Mouse (Mus musculus) embryo, embryonic 10 days (tissue): Measurements from ENCODE around the gene Necap1.

Experiments used
- DNase-seq: peaks from one replicate; pipeline ENCODE4 v3.0.0-alpha.2; 2015; ENCODE audit warnings: low spot score

Gene Necap1

DNA sequence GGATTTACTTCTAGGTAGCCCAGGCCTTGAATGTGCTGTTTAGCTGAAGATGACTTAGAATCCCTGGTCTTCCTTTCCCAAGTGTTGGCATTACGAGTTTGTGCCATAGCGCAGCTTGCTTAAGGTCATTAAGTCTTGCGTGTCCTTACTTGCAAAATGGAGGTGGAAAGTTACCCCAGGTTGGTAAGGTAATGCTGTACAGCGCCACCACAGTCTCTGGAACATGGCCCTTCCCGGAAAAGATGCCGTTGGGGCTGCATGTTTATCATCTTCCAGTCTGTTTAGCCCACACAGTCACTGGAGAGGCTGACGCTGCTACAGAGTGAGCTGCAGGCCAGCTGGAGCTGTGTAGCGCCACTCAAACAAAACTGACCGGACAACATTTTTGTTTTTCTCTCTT is 9.3 kb downstream of the Necap1 start:
- no peak for DNase-seq

DNA sequence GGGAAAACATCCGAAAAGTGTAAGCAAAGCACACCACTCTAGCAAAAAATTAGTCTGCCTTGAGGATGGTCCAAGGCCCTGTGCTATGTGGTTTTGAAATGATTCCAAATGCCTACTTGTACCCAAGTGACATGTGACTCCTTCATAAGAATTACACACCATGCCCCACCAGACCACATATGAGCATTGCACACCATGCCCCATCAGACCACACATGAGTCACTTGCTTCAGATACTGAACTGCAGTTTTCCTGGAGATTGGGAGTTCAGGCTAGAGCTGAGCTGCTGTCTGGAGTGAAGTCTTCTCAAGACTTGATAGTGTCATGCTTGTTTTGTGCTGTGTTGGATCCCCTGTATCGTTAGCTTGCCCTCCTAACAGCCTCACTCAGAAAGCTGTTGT is 15.3 kb downstream of the Necap1 start:
- no peak for DNase-seq

DNA sequence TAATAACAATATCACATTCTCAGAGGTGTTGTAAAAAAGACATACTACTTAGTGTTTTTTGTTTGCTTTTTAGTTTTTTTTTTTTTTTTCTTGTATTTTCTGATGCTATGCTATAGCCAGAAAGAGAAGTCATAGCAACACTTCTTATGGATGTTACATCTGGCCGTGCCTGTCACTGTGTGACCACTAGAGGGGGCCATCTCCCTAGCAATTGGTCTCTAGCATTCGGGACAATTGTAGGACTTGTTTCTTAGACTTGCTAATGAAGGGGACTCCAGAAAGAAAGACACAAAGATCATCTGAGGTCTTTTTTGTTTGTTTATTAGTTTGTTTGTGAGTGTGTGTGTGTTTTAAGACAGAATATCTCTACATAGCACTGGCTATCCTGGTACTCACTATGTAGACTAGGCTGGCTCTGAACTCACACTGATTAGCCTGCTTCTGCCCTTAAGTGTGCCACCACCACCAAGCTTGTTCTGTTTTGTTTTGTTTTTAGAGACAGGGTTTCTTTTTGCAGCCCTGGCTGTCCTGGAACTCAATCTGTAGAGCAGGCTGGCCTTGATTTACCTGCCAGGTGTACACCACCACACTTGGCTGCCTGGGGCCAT is 18.3 kb downstream of the Necap1 start:
- DNase-seq, result peak; percentile 85

DNA sequence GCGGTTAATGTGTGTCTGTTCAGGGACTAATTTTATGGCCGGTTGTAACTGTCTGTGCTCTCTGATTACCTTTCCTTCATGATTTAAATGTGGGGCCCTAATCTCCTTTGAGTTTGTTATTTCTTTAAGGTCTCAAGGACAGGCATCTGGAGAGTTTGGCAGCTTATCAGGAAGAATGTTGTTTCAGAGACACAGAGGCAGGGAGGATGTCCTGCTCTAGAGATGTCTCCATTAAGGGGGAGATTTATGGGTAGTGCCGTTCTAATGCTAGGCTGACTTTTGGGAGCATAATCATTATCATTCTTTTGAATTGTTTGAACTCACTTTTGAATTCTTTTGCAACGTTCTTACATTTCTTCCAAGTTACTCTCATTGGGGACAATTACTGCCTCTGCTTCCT is 45.6 kb downstream of the Necap1 start:
- no peak for DNase-seq

DNA sequence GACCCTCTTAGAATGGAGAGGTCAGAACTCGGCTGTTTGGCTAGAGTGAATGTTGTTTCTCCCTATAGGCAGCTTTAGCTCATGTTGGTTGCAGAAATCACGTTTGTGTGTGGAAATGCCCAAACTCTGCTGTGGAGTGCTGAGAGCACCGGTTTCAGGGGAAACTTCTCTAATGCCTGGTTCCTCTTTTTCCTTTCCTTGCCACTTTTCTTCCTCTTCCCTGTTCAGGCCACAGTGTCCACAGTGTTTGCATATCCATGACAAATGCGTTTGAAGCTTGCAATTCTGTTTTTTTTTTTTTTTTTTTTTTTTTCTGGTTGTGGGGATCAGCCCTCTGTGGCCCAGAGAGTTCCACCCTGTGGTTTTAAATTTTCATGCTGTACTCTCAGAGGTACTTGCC is 47.2 kb downstream of the Necap1 start, which contains the start of gene Clec4a1:
Gene Clec4a1 (plus strand): TSS at position 398 of the 400 bp plus-strand sequence.
- DNase-seq, result no peak

DNA sequence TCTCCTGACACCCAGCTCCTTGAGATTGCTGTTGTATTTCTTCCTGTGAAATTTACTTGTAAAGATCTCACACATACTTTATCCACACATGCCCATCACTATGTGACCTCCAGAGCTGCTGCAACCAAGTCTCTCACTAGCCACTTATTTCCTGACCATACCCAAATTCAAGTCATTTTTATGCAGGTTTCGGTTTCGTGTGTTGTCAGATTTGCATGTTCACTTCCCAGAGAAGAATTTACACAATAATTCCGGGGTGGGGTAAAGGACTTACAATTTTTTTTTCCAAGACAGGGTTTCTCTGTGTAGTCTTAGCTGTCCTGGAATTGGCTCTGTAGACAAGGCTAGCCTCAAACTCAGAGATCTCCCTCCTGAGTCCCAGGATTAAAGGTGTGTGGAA is 60.6 kb downstream of the Necap1 start:
- DNase-seq, result no peak
